Mouse (Mus musculus) CD4-positive helper T cell, adult 2 months (primary cell): Measurements from ENCODE around the gene Hus1.
A peak's percentile ranks its signal among the peaks of the same experiment; 100 is the strongest.

Experiments used
- DNase-seq: peaks from one replicate; pipeline ENCODE4 v3.0.0-alpha.2; 2012; ENCODE audit warnings: low read depth, missing footprints, low spot score

Gene Hus1

GRCm38 (mm10) chr11:8983237-8983861, 27.6 kb downstream of the Hus1 start:
- DNase-seq, result peak; percentile 47

GRCm38 (mm10) chr11:8978154-8978553, 32.8 kb downstream of the Hus1 start:
- no peak for DNase-seq

- no peak for DNase-seq
Measured at GRCm38 (mm10) chr11:8973166-8973565, 37.8 kb downstream of the Hus1 start, which contains the start of gene Pkd1l1. Pkd1l1 (minus strand) TSS chr11:8973266.

GRCm38 (mm10) chr11:8972093-8972492, 38.9 kb downstream of the Hus1 start:
- no peak for DNase-seq

- no peak for DNase-seq
Measured at GRCm38 (mm10) chr11:8970509-8970908, 40.5 kb downstream of the Hus1 start.

GRCm38 (mm10) chr11:8968094-8968493, 42.9 kb downstream of the Hus1 start:
- DNase-seq, result no peak

- DNase-seq, result no peak
Measured at GRCm38 (mm10) chr11:8958572-8958971, 52.4 kb downstream of the Hus1 start.

- no peak for DNase-seq
Measured at GRCm38 (mm10) chr11:8958108-8958507, 52.9 kb downstream of the Hus1 start.

- DNase-seq, result no peak
Measured at GRCm38 (mm10) chr11:8957023-8957422, 54.0 kb downstream of the Hus1 start.

GRCm38 (mm10) chr11:8955678-8956077, 55.3 kb downstream of the Hus1 start:
- no peak for DNase-seq

GRCm38 (mm10) chr11:8949765-8950430, 61.1 kb downstream of the Hus1 start:
- no peak for DNase-seq

- DNase-seq, result no peak
Measured at GRCm38 (mm10) chr11:8948871-8949270, 62.1 kb downstream of the Hus1 start.

- DNase-seq, result no peak
Measured at GRCm38 (mm10) chr11:8944114-8944513, 66.9 kb downstream of the Hus1 start.
